Mouse (Mus musculus) embryonic facial prominence, embryonic 13.5 days (tissue): Measurements from ENCODE around the gene Aldh3b2. TPM values are rescaled to one million over a fixed set of nuclear protein-coding genes. Genes with fewer than 3 reads are reported as not detected.
A peak's percentile ranks its signal among the peaks of the same experiment; 100 is the strongest.
"Not testable (repeated sequence)": the region's sequence is repeated elsewhere in the genome, so short reads cannot be mapped to it uniquely, and the experiment has no call there.

Source experiments
- ATAC-seq: fragments of 200-750 bp; cut with Nextera tagmentation; 2 replicates; pipeline ENCODE4 v1.8.0; 2017; ENCODE audit warnings: low read depth; ENCODE audit not compliant: insufficient number of reproducible peaks, insufficient read depth, low FRiP score, low TSS enrichment
- H3K27ac ChIP-seq: fragments of 300-500 bp; sonication (generic); 2 replicates; pipeline ENCODE4 v1.5.1; 2015; ENCODE audit warnings: moderate library complexity, mild to moderate bottlenecking, inconsistent platforms
- H3K27me3 ChIP-seq: fragments of 300-500 bp; sonication (generic); 2 replicates; pipeline ENCODE4 v1.6.1; 2015; ENCODE audit warnings: mild to moderate bottlenecking, inconsistent platforms
- H3K36me3 ChIP-seq: fragments of 300-500 bp; sonication (generic); 2 replicates; pipeline ENCODE4 v1.6.1; 2015; ENCODE audit warnings: mild to moderate bottlenecking, inconsistent platforms
- H3K4me1 ChIP-seq: fragments of 300-500 bp; sonication (generic); 2 replicates; pipeline ENCODE4 v1.6.1; 2015; ENCODE audit warnings: inconsistent platforms
- H3K4me2 ChIP-seq: fragments of 300-500 bp; sonication (generic); 2 replicates; pipeline ENCODE4 v1.6.1; 2015; ENCODE audit warnings: moderate library complexity, mild to moderate bottlenecking, inconsistent platforms
- H3K4me3 ChIP-seq: fragments of 300-500 bp; sonication (generic); 2 replicates; pipeline ENCODE4 v1.5.1; 2015; ENCODE audit warnings: mild to moderate bottlenecking, inconsistent platforms
- H3K9ac ChIP-seq: fragments of 300-500 bp; sonication (generic); 2 replicates; pipeline ENCODE4 v1.6.1; 2015; ENCODE audit warnings: mild to moderate bottlenecking, inconsistent platforms
- H3K9me3 ChIP-seq: fragments of 300-500 bp; sonication (generic); 2 replicates; pipeline ENCODE4 v1.6.1; 2016; ENCODE audit warnings: inconsistent platforms
- whole genome bisulfite sequencing: fragments of 180-500 bp; shearing (Covaris S2); methylation state at CpG from one replicate; pipeline ENCODE4 v1.1.7; 2015; ENCODE audit warnings: mixed read lengths; 5-methylcytosine and 5-hydroxymethylcytosine counted together
- polyA plus RNA-seq: library from polyadenylated mRNA; unstranded; fragments of >200 nt; fragmentation: Nextera tagmentation; extraction: Ambion mirVana; gene quantifications from 2 replicates; pipeline ENCODE4 v1.2.1, GENCODE M21; 2015

Gene Aldh3b2
- polyA plus RNA-seq, 1 experiment from 2014 or later = 8.2 TPM

- H3K4me1 ChIP-seq = peaks cover 5% of the 10 kb centered on the region; the same call in 1 of the 2 replicates
- no peak overlapping the region for H3K9ac ChIP-seq
- H3K36me3 ChIP-seq = no peaks in the 10 kb centered on the region
- no peaks in the 10 kb centered on the region for H3K9me3 ChIP-seq
- no peak overlapping the region for H3K4me2 ChIP-seq
- H3K27ac ChIP-seq = no peak overlapping the region
- ATAC-seq = no peak
- WGBS = 67% methylated on average over 11 of the region's 11 CpGs
- H3K4me3 ChIP-seq = no peak overlapping the region
- H3K27me3 ChIP-seq = no peaks in the 10 kb centered on the region
Observed at GRCm38 (mm10) chr19:3966330-3967075, 5.6 kb upstream of the Aldh3b2 start.

GRCm38 (mm10) chr19:3967258-3967657, 4.9 kb upstream of the Aldh3b2 start:
- Histone ChIP-seq H3K9ac (no peak overlapping the region), H3K9me3 (no peaks in the 10 kb centered on the region), H3K4me2 (no peak overlapping the region), H3K4me1 (peaks cover 7% of the 10 kb centered on the region), H3K36me3 (no peaks in the 10 kb centered on the region), H3K27me3 (no peaks in the 10 kb centered on the region), H3K4me3 (no peak overlapping the region), H3K27ac (no peak overlapping the region)
- ATAC-seq = no peak
- WGBS = 59% methylated on average over 3 of the region's 3 CpGs

- H3K9me3 ChIP-seq, H3K4me2 ChIP-seq, ATAC-seq, H3K27ac ChIP-seq, H3K4me3 ChIP-seq, H3K36me3 ChIP-seq, H3K27me3 ChIP-seq, H3K9ac ChIP-seq: not testable (repeated sequence)
- WGBS = 72% methylated on average over 6 of the region's 6 CpGs
- peaks cover 13% of the 10 kb centered on the region for H3K4me1 ChIP-seq
Observed at GRCm38 (mm10) chr19:3974608-3975007, 2.5 kb downstream of the Aldh3b2 start.

GRCm38 (mm10) chr19:3975866-3976265, 3.7 kb downstream of the Aldh3b2 start:
- ATAC-seq = no peak
- H3K27me3 ChIP-seq = no peaks in the 10 kb centered on the region
- no peaks in the 10 kb centered on the region for H3K9me3 ChIP-seq
- WGBS = 63% methylated on average over 2 of the region's 2 CpGs
- no peak overlapping the region for H3K9ac ChIP-seq
- H3K36me3 ChIP-seq = no peaks in the 10 kb centered on the region
- peaks cover 13% of the 10 kb centered on the region for H3K4me1 ChIP-seq
- H3K4me3 ChIP-seq = no peak overlapping the region
- no peak overlapping the region for H3K4me2 ChIP-seq
- H3K27ac ChIP-seq = no peak overlapping the region

- peak; percentile 39; the same call in 1 of the 2 replicates for ATAC-seq
- no peak overlapping the region for H3K27ac ChIP-seq
- H3K9ac ChIP-seq = no peak overlapping the region
- no peaks in the 10 kb centered on the region for H3K9me3 ChIP-seq
- H3K27me3 ChIP-seq = no peaks in the 10 kb centered on the region
- H3K4me3 ChIP-seq = no peak overlapping the region
- H3K4me1 ChIP-seq = peaks cover 10% of the 10 kb centered on the region
- no peak overlapping the region for H3K4me2 ChIP-seq
- 10% methylated on average over 4 of the region's 4 CpGs for WGBS
- no peaks in the 10 kb centered on the region for H3K36me3 ChIP-seq
Observed at GRCm38 (mm10) chr19:3980309-3980708, 8.2 kb downstream of the Aldh3b2 start.

GRCm38 (mm10) chr19:3980917-3981316, 8.8 kb downstream of the Aldh3b2 start:
- Histone ChIP-seq H3K9me3 (no peaks in the 10 kb centered on the region), H3K4me3 (no peak overlapping the region), H3K4me2 (no peak overlapping the region), H3K36me3 (no peaks in the 10 kb centered on the region), H3K4me1 (peaks cover 8% of the 10 kb centered on the region), H3K27me3 (no peaks in the 10 kb centered on the region), H3K27ac (no peak overlapping the region), H3K9ac (no peak overlapping the region)
- no peak for ATAC-seq
- 83% methylated on average over 9 of the region's 9 CpGs for whole genome bisulfite sequencing

GRCm38 (mm10) chr19:3983527-3984200, 11.5 kb downstream of the Aldh3b2 start:
- H3K9me3 ChIP-seq = no peaks in the 10 kb centered on the region; the same call in 1 of the 2 replicates
- H3K27ac ChIP-seq = no peak overlapping the region
- H3K36me3 ChIP-seq = no peaks in the 10 kb centered on the region
- WGBS = 18% methylated on average over 9 of the region's 9 CpGs
- H3K4me3 ChIP-seq = no peak overlapping the region
- peaks cover 19% of the 10 kb centered on the region for H3K4me1 ChIP-seq
- no peak for ATAC-seq
- H3K4me2 ChIP-seq = no peak overlapping the region
- no peaks in the 10 kb centered on the region for H3K27me3 ChIP-seq
- no peak overlapping the region for H3K9ac ChIP-seq

GRCm38 (mm10) chr19:3985261-3985681, 13.1 kb downstream of the Aldh3b2 start:
- Histone ChIP-seq H3K9ac (no peak overlapping the region), H3K4me1 (peaks cover 19% of the 10 kb centered on the region), H3K36me3 (no peaks in the 10 kb centered on the region), H3K27me3 (no peaks in the 10 kb centered on the region), H3K27ac (no peak overlapping the region), H3K4me2 (no peak overlapping the region), H3K4me3 (no peak overlapping the region), H3K9me3 (no peaks in the 10 kb centered on the region; the same call in 1 of the 2 replicates)
- 48% methylated on average over 8 of the region's 8 CpGs for WGBS
- no peak for ATAC-seq

- H3K4me3 ChIP-seq = no peak within 1 kb of the TSS
- H3K27ac ChIP-seq = no peak within 1 kb of the TSS
- peak within 1 kb of the TSS; percentile 37; the same call in 1 of the 2 replicates for H3K9ac ChIP-seq
- no peaks in the 10 kb centered on the region; the same call in 1 of the 2 replicates for H3K9me3 ChIP-seq
- no peak for ATAC-seq
- H3K4me1 ChIP-seq = peaks cover 19% of the 10 kb centered on the region
- WGBS = 11% methylated on average over 8 of the region's 8 CpGs
- H3K4me2 ChIP-seq = peak within 1 kb of the TSS; percentile 29
- H3K36me3 ChIP-seq = no peaks in the 10 kb centered on the region
- H3K27me3 ChIP-seq = no peaks in the 10 kb centered on the region
Observed at GRCm38 (mm10) chr19:3986334-3986733, 14.2 kb downstream of the Aldh3b2 start, which contains the start of gene Acy3. Gene Acy3, plus strand, starts transcription at chr19:3986570.

- no peak overlapping the region for H3K27ac ChIP-seq
- no peak for ATAC-seq
- no peak overlapping the region for H3K9ac ChIP-seq
- H3K9me3 ChIP-seq = no peaks in the 10 kb centered on the region; the same call in 1 of the 2 replicates
- no peaks in the 10 kb centered on the region for H3K27me3 ChIP-seq
- H3K36me3 ChIP-seq = no peaks in the 10 kb centered on the region
- H3K4me1 ChIP-seq = peaks cover 19% of the 10 kb centered on the region
- no peak overlapping the region for H3K4me2 ChIP-seq
- 88% methylated on average over 14 of the region's 14 CpGs for WGBS
- no peak overlapping the region for H3K4me3 ChIP-seq
Observed at GRCm38 (mm10) chr19:3988066-3988465, 15.9 kb downstream of the Aldh3b2 start.

- Histone ChIP-seq H3K4me2 (no peak overlapping the region), H3K9me3 (no peaks in the 10 kb centered on the region; the same call in 1 of the 2 replicates), H3K27ac (no peak overlapping the region), H3K4me3 (no peak overlapping the region), H3K9ac (no peak overlapping the region), H3K4me1 (peaks cover 14% of the 10 kb centered on the region), H3K27me3 (no peaks in the 10 kb centered on the region), H3K36me3 (no peaks in the 10 kb centered on the region)
- ATAC-seq = no peak
- WGBS = 85% methylated on average over 4 of the region's 4 CpGs
Observed at GRCm38 (mm10) chr19:3988750-3989149, 16.6 kb downstream of the Aldh3b2 start.

- Histone ChIP-seq H3K27ac (no peak overlapping the region), H3K9me3 (no peaks in the 10 kb centered on the region; the same call in 1 of the 2 replicates), H3K36me3 (no peaks in the 10 kb centered on the region), H3K4me1 (peaks cover 12% of the 10 kb centered on the region), H3K27me3 (no peaks in the 10 kb centered on the region), H3K9ac (peak overlapping the region; percentile 27; the same call in 1 of the 2 replicates), H3K4me2 (no peak overlapping the region), H3K4me3 (no peak overlapping the region)
- ATAC-seq = no peak
- WGBS = 62% methylated on average over 6 of the region's 6 CpGs
Observed at GRCm38 (mm10) chr19:3990804-3991203, 18.7 kb downstream of the Aldh3b2 start.
